Mouse (Mus musculus) forebrain, embryonic 10.5 days (tissue): Measurements from ENCODE around the gene Smarca2. TPM values are rescaled to one million over a fixed set of nuclear protein-coding genes. Genes with fewer than 3 reads are reported as not detected.
A peak's percentile ranks its signal among the peaks of the same experiment; 100 is the strongest.

Source experiments
- DNase-seq: peaks from one replicate; pipeline ENCODE4 v3.0.0-alpha.2; 2017; ENCODE audit warnings: low spot score; ENCODE audit errors: extremely low spot score
- H3K27ac ChIP-seq: fragments of 300-500 bp; sonication (generic); 2 replicates; pipeline ENCODE4 v1.5.1; 2016; ENCODE audit warnings: mild to moderate bottlenecking
- H3K27me3 ChIP-seq: fragments of 300-500 bp; sonication (generic); 2 replicates; pipeline ENCODE4 v1.6.1; 2016; ENCODE audit warnings: mild to moderate bottlenecking; ENCODE audit not compliant: poor library complexity, severe bottlenecking
- H3K36me3 ChIP-seq: fragments of 300-500 bp; sonication (generic); replicated peaks from 2 replicates; pipeline ENCODE4 v1.6.1; 2016; ENCODE audit warnings: mild to moderate bottlenecking, moderate library complexity
- H3K4me1 ChIP-seq: fragments of 300-500 bp; sonication (generic); 2 replicates; pipeline ENCODE4 v1.6.1; 2016
- H3K4me3 ChIP-seq: fragments of 300-500 bp; sonication (generic); 2 replicates; pipeline ENCODE4 v1.5.1; 2016; ENCODE audit warnings: mild to moderate bottlenecking, moderate library complexity
- H3K9me3 ChIP-seq: fragments of 300-500 bp; sonication (generic); 2 replicates; pipeline ENCODE4 v1.6.1; 2016; ENCODE audit warnings: mild to moderate bottlenecking, moderate library complexity
- WGBS: fragments of 180-500 bp; shearing (Covaris S2); methylation state at CpG from one replicate; pipeline ENCODE4 v1.1.7; 2016; 5-methylcytosine and 5-hydroxymethylcytosine counted together
- polyA plus RNA-seq: library from polyadenylated mRNA; unstranded; fragments of >200 nt; fragmentation: Nextera tagmentation; extraction: Ambion mirVana; gene quantifications from 2 replicates; pipeline ENCODE4 v1.2.1, GENCODE M21; 2016

Smarca2 gene
- polyA plus RNA-seq, 1 experiment from 2014 or later, result 32.0 TPM

DNA sequence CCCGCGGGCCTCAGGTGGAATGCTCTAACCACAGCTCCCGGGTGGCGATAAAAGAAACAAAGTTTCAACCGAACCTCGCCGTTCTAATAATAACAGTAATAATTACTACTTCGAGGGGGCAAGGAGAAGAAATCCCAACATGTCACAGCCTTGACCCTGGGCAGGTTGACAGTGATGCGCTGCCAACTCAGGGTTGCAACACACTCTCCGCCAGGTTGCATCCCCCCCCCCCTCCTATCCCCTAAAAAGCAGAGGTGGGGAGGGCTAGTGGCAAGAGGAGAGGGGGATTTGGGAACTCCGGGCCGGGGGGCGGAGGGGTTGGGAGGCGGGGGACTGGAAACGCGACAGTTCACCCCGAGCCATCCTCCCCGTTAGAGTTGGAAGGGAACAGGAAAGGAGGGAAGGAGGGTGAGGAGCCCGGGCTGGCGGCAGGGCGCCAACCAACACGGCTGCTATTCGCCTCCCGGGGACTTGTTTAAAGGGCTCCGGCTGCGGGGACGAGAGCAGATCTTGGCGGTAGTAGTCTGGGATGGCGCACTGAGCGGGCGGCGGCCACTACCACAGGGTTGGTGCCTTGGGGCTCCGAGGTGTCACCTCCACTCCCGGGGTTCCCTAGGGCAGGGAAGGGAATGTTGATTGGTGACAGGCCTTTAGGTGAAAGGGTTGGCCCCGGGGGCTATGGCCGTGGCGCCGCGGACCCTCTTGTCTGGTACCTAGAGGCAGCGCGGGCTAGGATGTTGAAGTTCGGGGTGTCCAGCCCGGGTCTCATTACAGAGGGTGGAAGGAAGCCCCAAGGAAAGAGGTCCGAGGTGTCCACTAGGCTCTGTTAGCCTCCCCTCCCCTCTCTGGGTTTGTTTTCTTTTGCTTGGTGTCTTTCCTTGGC lies 829 bp downstream of the Smarca2 start:
- under 1% methylated on average over 39 of the region's 44 CpGs for WGBS
- Histone ChIP-seq H3K9me3 (no peaks in the 10 kb centered on the region), H3K36me3 (no peaks in the 10 kb centered on the region), H3K4me3 (peak overlapping the region; percentile 73), H3K4me1 (peaks cover 52% of the 10 kb centered on the region), H3K27ac (peak overlapping the region; percentile 35; the same call in 1 of the 2 replicates), H3K27me3 (peaks cover 89% of the 10 kb centered on the region)
- no peak for DNase-seq

- Histone ChIP-seq H3K36me3 (no peaks in the 10 kb centered on the region), H3K27me3 (peaks cover 92% of the 10 kb centered on the region), H3K4me1 (peaks cover 52% of the 10 kb centered on the region), H3K9me3 (no peaks in the 10 kb centered on the region), H3K4me3 (peak overlapping the region; percentile 73), H3K27ac (peak overlapping the region; percentile 67)
- DNase-seq, result peak; percentile 52
- WGBS, result under 1% methylated on average over 61 of the region's 63 CpGs
These were observed 1.7 kb downstream of the Smarca2 start for GRCm38 (mm10) chr19:26606321-26607155.

DNA sequence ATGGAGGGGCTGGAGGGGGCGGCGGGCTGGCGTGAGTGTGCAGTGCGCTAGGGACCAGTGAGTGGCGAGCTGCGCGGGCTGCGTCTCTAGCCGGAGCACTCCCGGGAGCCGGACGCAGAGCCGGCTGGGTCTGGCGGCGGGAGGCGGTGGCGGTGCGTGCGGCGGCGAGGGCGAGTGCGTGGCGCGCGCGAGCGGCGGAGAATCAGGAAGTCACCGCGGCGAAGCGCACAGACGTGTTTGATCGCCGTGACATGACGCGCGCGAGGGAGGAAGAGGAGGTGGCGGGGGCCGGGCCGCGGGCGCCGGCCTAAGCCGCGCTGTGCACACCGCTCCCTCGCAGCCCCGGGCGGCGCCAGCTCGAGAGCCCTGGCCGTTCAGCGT lies 2.3 kb downstream of the Smarca2 start:
- peaks cover 90% of the 10 kb centered on the region for H3K27me3 ChIP-seq
- H3K36me3 ChIP-seq, result no peaks in the 10 kb centered on the region
- DNase-seq, result peak; percentile 59
- WGBS, result under 1% methylated on average over 56 of the region's 56 CpGs
- no peaks in the 10 kb centered on the region for H3K9me3 ChIP-seq
- H3K4me3 ChIP-seq, result peak overlapping the region; percentile 73
- H3K27ac ChIP-seq, result peak overlapping the region; percentile 67
- peaks cover 52% of the 10 kb centered on the region for H3K4me1 ChIP-seq

- H3K27ac ChIP-seq, result peak overlapping the region; percentile 67
- H3K4me1 ChIP-seq, result peaks cover 52% of the 10 kb centered on the region
- H3K9me3 ChIP-seq, result no peaks in the 10 kb centered on the region
- peak overlapping the region; percentile 73 for H3K4me3 ChIP-seq
- H3K36me3 ChIP-seq, result no peaks in the 10 kb centered on the region
- DNase-seq, result peak; percentile 54
- peaks cover 87% of the 10 kb centered on the region for H3K27me3 ChIP-seq
- WGBS, result under 1% methylated on average over 39 of the region's 39 CpGs
These were observed 2.9 kb downstream of the Smarca2 start for GRCm38 (mm10) chr19:26607551-26608433.

DNA sequence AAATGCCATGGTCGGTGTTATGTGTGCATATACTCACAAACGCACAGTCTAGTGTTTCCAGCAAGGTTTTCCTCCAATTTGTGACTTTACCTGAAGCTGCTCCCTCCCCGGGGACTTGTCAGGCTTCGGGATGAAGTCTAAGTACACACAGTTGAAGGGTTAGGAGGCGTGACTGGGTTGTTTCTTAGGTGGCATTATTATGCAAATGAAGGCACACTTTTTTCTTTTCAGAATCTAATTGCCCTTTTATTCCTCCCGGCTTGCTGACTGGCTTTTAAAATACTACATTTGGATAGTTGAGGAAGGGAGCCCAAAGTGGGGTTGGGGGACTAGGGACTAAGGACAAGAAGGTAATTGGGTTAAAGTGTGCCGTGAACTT lies 3.6 kb downstream of the Smarca2 start:
- Histone ChIP-seq H3K27me3 (peaks cover 87% of the 10 kb centered on the region), H3K4me3 (peak overlapping the region; percentile 73)
- no peak for DNase-seq

DNA sequence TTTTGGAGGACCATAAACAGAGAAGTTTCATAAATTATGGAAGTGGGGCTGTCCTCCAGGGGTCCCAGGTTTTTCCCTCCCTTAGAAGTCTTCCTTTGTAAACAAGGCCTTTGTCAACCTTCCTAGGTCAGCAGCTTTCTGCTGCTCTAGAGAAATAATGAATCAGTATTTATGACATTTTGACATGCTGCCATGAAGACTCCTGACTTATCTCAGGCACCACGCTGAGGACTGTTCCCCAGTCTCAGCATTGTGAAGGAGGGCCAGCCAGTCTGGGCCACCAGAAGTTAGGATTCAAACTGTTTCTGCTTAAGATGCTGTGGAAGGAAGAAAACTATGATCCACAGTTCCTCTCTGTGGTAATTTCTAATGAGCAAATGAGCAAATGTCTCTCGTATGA lies 4.8 kb downstream of the Smarca2 start:
- Histone ChIP-seq H3K9me3 (no peaks in the 10 kb centered on the region), H3K4me3 (no peak overlapping the region), H3K27ac (no peak overlapping the region), H3K27me3 (peaks cover 87% of the 10 kb centered on the region), H3K4me1 (peaks cover 44% of the 10 kb centered on the region), H3K36me3 (no peaks in the 10 kb centered on the region)
- no peak for DNase-seq
- 36% methylated on average over 2 of the region's 2 CpGs for WGBS

More for the DNA sequence above, 3.6 kb downstream of the Smarca2 start:
- Histone ChIP-seq H3K4me1 (peaks cover 52% of the 10 kb centered on the region), H3K27ac (no peak overlapping the region), H3K9me3 (no peaks in the 10 kb centered on the region), H3K36me3 (no peaks in the 10 kb centered on the region)
- WGBS, result 2% methylated on average over 7 of the region's 7 CpGs

DNA sequence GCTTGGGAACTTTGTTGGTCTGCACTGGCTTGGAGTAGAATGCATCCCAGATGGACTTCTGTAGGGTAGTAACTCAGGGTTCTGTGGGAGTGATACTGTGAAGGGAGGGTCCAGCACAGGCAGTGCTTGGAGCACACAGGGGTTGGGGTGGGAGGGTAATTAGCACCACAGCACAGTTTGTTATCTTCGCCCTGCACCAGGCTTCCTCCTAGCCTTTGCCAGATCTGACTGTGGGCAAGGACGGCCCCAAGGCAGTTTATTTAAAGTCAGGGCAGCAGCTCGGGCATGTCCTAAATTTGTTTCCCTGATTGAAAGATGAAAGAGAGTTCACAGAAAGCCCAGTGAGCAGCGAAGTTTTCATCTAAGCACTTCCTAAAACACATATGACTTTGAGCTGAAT lies 8.1 kb downstream of the Smarca2 start:
- no peak for DNase-seq
- Histone ChIP-seq H3K27ac (no peak overlapping the region), H3K27me3 (peaks cover 61% of the 10 kb centered on the region), H3K9me3 (no peaks in the 10 kb centered on the region), H3K4me3 (no peak overlapping the region), H3K4me1 (peaks cover 35% of the 10 kb centered on the region), H3K36me3 (no peaks in the 10 kb centered on the region)
- WGBS, result 74% methylated on average over 4 of the region's 4 CpGs

DNA sequence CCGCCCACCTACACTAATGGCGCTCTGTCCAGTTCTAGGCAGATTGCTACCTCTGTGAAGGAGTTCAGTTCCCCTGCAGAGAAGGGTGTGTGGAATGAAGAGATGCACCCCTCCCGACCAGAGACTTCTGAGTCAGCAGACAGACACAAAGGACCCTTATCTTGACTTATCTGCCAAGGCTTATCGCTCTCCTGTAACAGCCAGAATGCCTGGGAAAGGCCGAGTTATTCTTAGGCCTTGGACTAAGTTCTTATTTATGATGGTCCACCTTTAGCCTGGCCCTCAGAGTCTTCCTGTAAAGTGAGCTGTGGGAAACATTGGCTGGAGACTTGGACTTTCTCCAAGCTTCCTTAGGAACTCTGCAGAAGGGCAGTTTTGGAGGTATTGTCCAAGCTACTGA lies 8.8 kb downstream of the Smarca2 start:
- peaks cover 29% of the 10 kb centered on the region for H3K4me1 ChIP-seq
- no peaks in the 10 kb centered on the region for H3K9me3 ChIP-seq
- no peak for DNase-seq
- H3K4me3 ChIP-seq, result no peak overlapping the region
- H3K36me3 ChIP-seq, result no peaks in the 10 kb centered on the region
- H3K27me3 ChIP-seq, result peaks cover 55% of the 10 kb centered on the region
- WGBS, result 76% methylated on average over 5 of the region's 5 CpGs
- no peak overlapping the region for H3K27ac ChIP-seq

- Histone ChIP-seq H3K27ac (no peak overlapping the region), H3K9me3 (no peaks in the 10 kb centered on the region), H3K4me3 (no peak overlapping the region), H3K36me3 (no peaks in the 10 kb centered on the region), H3K4me1 (peaks cover 19% of the 10 kb centered on the region), H3K27me3 (peaks cover 30% of the 10 kb centered on the region)
- no peak for DNase-seq
- WGBS, result 51% methylated on average over 1 of the region's 1 CpGs
These were observed 11.4 kb downstream of the Smarca2 start for GRCm38 (mm10) chr19:26616271-26616670.

GRCm38 (mm10) chr19:26617287-26617686 lies 12.4 kb downstream of the Smarca2 start:
- H3K27me3 ChIP-seq, result peaks cover 24% of the 10 kb centered on the region
- no peaks in the 10 kb centered on the region for H3K36me3 ChIP-seq
- no peak overlapping the region for H3K27ac ChIP-seq
- 90% methylated on average over 5 of the region's 5 CpGs for WGBS
- H3K4me3 ChIP-seq, result no peak overlapping the region
- H3K4me1 ChIP-seq, result peaks cover 19% of the 10 kb centered on the region
- no peaks in the 10 kb centered on the region for H3K9me3 ChIP-seq
- no peak for DNase-seq

- WGBS, result 75% methylated on average over 8 of the region's 8 CpGs
These were observed 25.9 kb downstream of the Smarca2 start for GRCm38 (mm10) chr19:26630712-26631235.

GRCm38 (mm10) chr19:26632228-26632627 lies 27.4 kb downstream of the Smarca2 start:
- Histone ChIP-seq H3K36me3 (no peaks in the 10 kb centered on the region), H3K9me3 (no peaks in the 10 kb centered on the region), H3K4me3 (no peak overlapping the region), H3K27ac (no peak overlapping the region), H3K4me1 (peaks cover 12% of the 10 kb centered on the region), H3K27me3 (no peaks in the 10 kb centered on the region)
- DNase-seq, result no peak
- 92% methylated on average over 5 of the region's 5 CpGs for WGBS

More at GRCm38 (mm10) chr19:26630712-26631235, 25.9 kb downstream of the Smarca2 start:
- no peaks in the 10 kb centered on the region for H3K27me3 ChIP-seq
- peaks cover 12% of the 10 kb centered on the region for H3K4me1 ChIP-seq
- H3K36me3 ChIP-seq, result no peaks in the 10 kb centered on the region
- H3K9me3 ChIP-seq, result no peaks in the 10 kb centered on the region
- DNase-seq, result no peak
- 0 out of 2 replicates have a peak overlapping the region, but pooled peaks have one; percentile 30 for H3K27ac ChIP-seq
- H3K4me3 ChIP-seq, result no peak overlapping the region
